Mouse (Mus musculus) heart, embryonic 10.5 days (tissue): ENCODE measurements around the gene Tnfsf14. TPM values are rescaled to one million over a fixed set of nuclear protein-coding genes. Genes with fewer than 3 reads are reported as not detected.

Source experiments
- DNase-seq: peaks from one replicate; pipeline ENCODE4 v3.0.0-alpha.2; 2017; ENCODE audit warnings: low spot score
- H3K27ac ChIP-seq: fragments of 300-500 bp; sonication (generic); 2 replicates; pipeline ENCODE4 v1.5.1; 2016; ENCODE audit warnings: mild to moderate bottlenecking
- H3K27me3 ChIP-seq: fragments of 300-500 bp; sonication (generic); 2 replicates; pipeline ENCODE4 v1.6.1; 2016; ENCODE audit warnings: mild to moderate bottlenecking; ENCODE audit not compliant: poor library complexity, insufficient read depth, severe bottlenecking
- H3K36me3 ChIP-seq: fragments of 300-500 bp; sonication (generic); 2 replicates; pipeline ENCODE4 v1.6.1; 2016; ENCODE audit warnings: mild to moderate bottlenecking, moderate library complexity
- H3K4me1 ChIP-seq: fragments of 300-500 bp; sonication (generic); 2 replicates; pipeline ENCODE4 v1.6.1; 2016; ENCODE audit warnings: mild to moderate bottlenecking
- H3K4me3 ChIP-seq: fragments of 300-500 bp; sonication (generic); 2 replicates; pipeline ENCODE4 v1.5.1; 2016; ENCODE audit warnings: mild to moderate bottlenecking, moderate library complexity
- H3K9me3 ChIP-seq: fragments of 300-500 bp; sonication (generic); 2 replicates; pipeline ENCODE4 v1.6.1; 2016; ENCODE audit warnings: mild to moderate bottlenecking, moderate library complexity
- WGBS: fragments of 180-500 bp; shearing (Covaris S2); methylation state at CpG from one replicate; pipeline ENCODE4 v1.1.7; 2016; 5-methylcytosine and 5-hydroxymethylcytosine counted together
- microRNA-seq: library from miRNA; unstranded; fragments of <30 nt; microRNA quantifications from one replicate; pipeline ENCODE4, GENCODE M21; 2017
- polyA plus RNA-seq: library from polyadenylated mRNA; unstranded; fragments of >200 nt; fragmentation: Nextera tagmentation; extraction: Ambion mirVana; gene quantifications from 2 replicates; pipeline ENCODE4 v1.2.1, GENCODE M21; 2016

Tnfsf14 gene
- polyA plus RNA-seq, 1 experiment from 2014 or later = 0.28 TPM

DNA sequence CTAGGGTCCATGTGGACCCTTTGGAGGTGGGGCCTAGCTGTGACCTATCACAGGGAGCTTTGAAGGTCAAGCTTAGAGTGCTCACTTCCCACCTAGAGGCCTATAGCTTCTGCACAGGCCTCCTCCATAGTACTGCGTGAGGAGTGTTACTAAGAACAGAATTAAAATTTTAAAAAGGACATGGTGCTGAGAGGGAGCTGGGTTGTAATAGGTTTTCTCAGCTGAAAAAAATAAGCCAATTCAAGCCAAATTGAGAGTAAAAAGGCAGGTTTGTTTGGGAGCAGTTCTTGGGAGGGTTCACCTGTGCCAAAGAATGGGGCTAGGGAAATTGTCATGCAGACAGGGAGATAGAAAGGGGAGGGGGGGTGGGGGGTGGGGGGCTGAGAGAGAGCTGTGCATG, 48.9 kb downstream of the Tnfsf14 start:
- H3K27ac ChIP-seq = no peak overlapping the region
- peaks cover 66% of the 10 kb centered on the region for H3K27me3 ChIP-seq
- no peak overlapping the region for H3K4me3 ChIP-seq
- 70% methylated on average over 1 of the region's 1 CpGs for WGBS
- H3K9me3 ChIP-seq = no peaks in the 10 kb centered on the region
- H3K36me3 ChIP-seq = no peaks in the 10 kb centered on the region
- H3K4me1 ChIP-seq = peaks cover 5% of the 10 kb centered on the region
- no peak for DNase-seq

DNA sequence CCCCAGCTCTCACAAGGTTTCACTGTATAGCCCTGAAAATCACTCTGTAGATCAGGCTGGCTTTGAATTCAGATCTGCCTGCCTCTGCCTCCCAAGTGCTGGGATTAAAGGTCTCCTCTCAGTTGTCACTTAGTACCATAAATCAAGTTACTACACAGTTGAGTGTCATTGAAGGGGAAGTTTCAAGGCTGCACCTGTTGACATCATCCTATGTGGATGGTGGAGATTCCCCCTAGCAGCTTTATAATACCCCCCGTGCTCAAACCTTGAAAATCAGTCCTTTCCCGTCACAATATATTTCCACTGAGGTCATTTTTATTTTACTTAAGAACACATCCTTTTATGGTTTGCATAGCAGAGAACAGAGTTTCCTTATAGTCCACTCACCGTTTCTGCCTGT, 50.3 kb downstream of the Tnfsf14 start:
- H3K9me3 ChIP-seq = no peaks in the 10 kb centered on the region
- H3K4me3 ChIP-seq = no peak overlapping the region
- H3K4me1 ChIP-seq = no peaks in the 10 kb centered on the region
- H3K36me3 ChIP-seq = no peaks in the 10 kb centered on the region
- H3K27me3 ChIP-seq = peaks cover 52% of the 10 kb centered on the region
- no peak overlapping the region for H3K27ac ChIP-seq
- WGBS = 78% methylated on average over 3 of the region's 3 CpGs
- no peak for DNase-seq

DNA sequence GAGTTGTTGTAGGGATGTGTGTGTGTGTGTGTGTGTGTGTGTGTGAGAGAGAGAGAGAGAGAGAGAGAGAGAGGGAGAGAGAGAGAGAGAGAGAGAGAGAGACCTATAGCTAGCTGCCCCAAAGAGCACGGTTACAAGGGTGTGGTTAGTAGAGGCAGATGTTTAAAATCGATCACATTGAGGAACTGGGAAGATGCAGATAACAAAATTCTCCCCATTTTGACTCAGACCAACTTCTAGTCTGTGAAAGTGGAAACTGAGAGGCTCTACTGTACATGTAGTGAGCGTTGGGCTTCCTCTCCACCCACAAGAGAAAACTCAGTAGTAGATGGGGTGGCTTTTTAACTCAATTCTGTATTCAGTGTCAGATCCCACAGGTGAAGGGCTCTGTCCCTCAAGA, 54.3 kb downstream of the Tnfsf14 start:
- peaks cover 13% of the 10 kb centered on the region for H3K27me3 ChIP-seq
- no peak for DNase-seq
- H3K4me1 ChIP-seq = no peaks in the 10 kb centered on the region
- no peaks in the 10 kb centered on the region for H3K36me3 ChIP-seq
- 86% methylated on average over 3 of the region's 3 CpGs for WGBS
- no peaks in the 10 kb centered on the region for H3K9me3 ChIP-seq
- no peak overlapping the region for H3K27ac ChIP-seq
- H3K4me3 ChIP-seq = no peak overlapping the region

Small RNA genes lying within 50 kb of the gene (microRNA-seq; reads per million reads assigned to microRNA genes)
- not detected for gene Mir6978

Other genes with a start within 250 kb of the Tnfsf14 start
- not detected in 2 replicates for gene Acer1, start 212.1 kb downstream of the Tnfsf14 start, polyA plus RNA-seq
- gene Clpp, start 203.9 kb downstream of the Tnfsf14 start, polyA plus RNA-seq = 144 and 165 TPM in 2 replicates
- gene Alkbh7, start 196.8 kb downstream of the Tnfsf14 start, polyA plus RNA-seq = 49.6 and 59.7 TPM in 2 replicates
- 0.53 TPM in 1 of 2 replicates, not detected in the other for gene Pspn, start 194.2 kb downstream of the Tnfsf14 start, polyA plus RNA-seq
- 39.4 and 56.0 TPM in 2 replicates for gene Gtf2f1, start 182.9 kb downstream of the Tnfsf14 start, polyA plus RNA-seq
- gene Gm17949, start 182.7 kb downstream of the Tnfsf14 start, polyA plus RNA-seq = 0.12 and 0.36 TPM in 2 replicates
- gene Khsrp, start 162.7 kb downstream of the Tnfsf14 start, polyA plus RNA-seq = 30.1 and 31.3 TPM in 2 replicates
- gene Slc25a41, start 152.5 kb downstream of the Tnfsf14 start, polyA plus RNA-seq = not detected in 2 replicates
- gene Crb3, start 135.1 kb downstream of the Tnfsf14 start, polyA plus RNA-seq = 0.65 and 3.6 TPM in 2 replicates
- gene Slc25a23, start 134.3 kb downstream of the Tnfsf14 start, polyA plus RNA-seq = 8.6 and 8.7 TPM in 2 replicates
- gene Dennd1c, start 115.7 kb downstream of the Tnfsf14 start, polyA plus RNA-seq = 0.68 and 2.2 TPM in 2 replicates
- gene Tubb4a, start 106.4 kb downstream of the Tnfsf14 start, polyA plus RNA-seq = 9.1 and 14.7 TPM in 2 replicates
- gene Tnfsf9, start 88.9 kb downstream of the Tnfsf14 start, polyA plus RNA-seq = 5.7 and 7.0 TPM in 2 replicates
- gene Cd70, start 44.4 kb downstream of the Tnfsf14 start, polyA plus RNA-seq = not detected in 2 replicates
- gene C3, start 34.0 kb upstream of the Tnfsf14 start, polyA plus RNA-seq = 0.46 and 5.3 TPM in 2 replicates
- 25.2 and 28.6 TPM in 2 replicates for gene Gpr108, start 54.3 kb upstream of the Tnfsf14 start, polyA plus RNA-seq
- gene Trip10, start 55.3 kb upstream of the Tnfsf14 start, polyA plus RNA-seq = 44.4 and 46.8 TPM in 2 replicates
- gene Vav1, start 84.9 kb upstream of the Tnfsf14 start, polyA plus RNA-seq = 1.2 and 2.7 TPM in 2 replicates
- 0.36 and 0.60 TPM in 2 replicates for gene Adgre1, start 164.5 kb upstream of the Tnfsf14 start, polyA plus RNA-seq